Mouse (Mus musculus) yolk sac, embryonic 10.5 days (tissue): ENCODE results near the gene Atp2a1.
"Not testable (repeated sequence)": the region's sequence is repeated elsewhere in the genome, so short reads cannot be mapped to it uniquely, and the experiment has no call there.

Experiments
- DNase-seq: peaks from one replicate; pipeline ENCODE4 v3.0.0-alpha.2; 2017; ENCODE audit warnings: low spot score

Gene Atp2a1

DNA sequence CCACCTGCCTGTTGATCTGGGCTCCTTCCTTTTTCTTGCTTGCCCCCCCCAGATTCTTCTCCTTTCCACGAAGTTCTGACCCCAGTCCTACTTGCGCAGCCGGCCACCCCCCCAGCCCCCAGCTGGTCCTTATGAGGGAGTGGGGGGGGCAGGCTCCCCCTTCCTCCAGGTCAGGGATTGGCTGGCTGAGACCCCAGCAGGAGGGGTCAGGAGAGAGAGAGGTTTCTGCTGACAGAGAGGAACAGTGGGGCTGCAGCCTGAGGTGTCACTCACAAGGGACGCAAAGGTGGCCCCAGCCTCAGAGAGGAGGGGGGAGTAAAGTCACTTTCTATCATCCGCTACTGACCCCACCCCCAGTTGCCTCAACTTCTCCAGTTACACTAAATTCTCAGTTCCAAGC lies at the start of gene Atp2a1:
Atp2a1 (minus strand) TSS at position 105 of the 400 bp plus-strand sequence.
- DNase-seq, result no peak

DNA sequence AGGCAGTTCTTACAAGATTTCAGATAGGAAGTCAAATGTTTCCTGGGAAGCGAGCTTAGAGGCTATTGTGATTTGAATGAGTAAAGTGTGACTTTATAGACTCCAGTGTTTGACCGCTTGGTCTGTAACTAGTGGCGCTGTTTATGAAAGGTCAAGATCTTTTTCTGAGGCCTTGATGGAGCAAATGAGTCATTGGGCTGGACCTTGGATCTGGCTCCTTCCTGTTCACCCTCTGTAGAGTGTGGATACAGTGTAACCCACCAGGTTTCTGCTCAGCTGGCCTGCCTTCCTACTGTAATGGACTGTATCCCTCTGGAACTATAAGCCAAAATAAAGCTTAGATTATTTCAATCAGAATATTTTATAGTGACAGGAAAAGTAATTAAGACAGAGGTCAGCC lies 48.4 kb upstream of the Atp2a1 start:
- no peak for DNase-seq

GRCm38 (mm10) chr7:126507126-126507778 lies 44.3 kb upstream of the Atp2a1 start:
- no peak for DNase-seq

GRCm38 (mm10) chr7:126504913-126505312 lies 42.0 kb upstream of the Atp2a1 start:
- no peak for DNase-seq

DNA sequence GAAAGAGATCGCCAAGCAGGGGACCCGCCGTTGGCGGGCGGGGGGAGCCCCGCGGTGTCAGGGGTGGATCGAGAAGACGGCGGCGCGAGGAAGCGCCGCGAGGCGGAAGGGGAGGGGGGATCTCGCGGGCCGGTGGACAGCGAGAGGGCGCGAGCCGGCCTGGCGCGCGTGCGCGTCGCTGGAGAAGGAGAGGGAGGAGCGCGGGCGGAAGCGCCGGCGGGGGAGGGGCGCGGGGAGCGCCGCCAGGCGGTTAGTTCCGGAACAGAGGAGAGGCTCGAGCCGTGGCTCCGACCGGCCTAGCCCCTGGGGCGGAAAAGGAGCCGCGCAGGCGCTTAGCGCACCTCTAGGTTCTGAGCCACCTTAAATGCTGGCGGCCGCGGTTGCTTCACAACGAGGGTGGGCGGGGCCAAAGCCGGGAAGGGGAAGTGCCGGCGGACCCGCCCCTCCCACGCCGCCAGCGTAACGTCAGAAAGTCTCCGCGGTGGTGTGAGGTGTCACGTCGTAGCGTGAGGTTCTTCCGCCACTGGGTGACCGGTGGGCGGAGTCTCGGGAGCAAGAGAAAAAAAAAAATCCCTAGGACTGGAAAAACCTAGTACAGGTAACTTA lies 40.5 kb upstream of the Atp2a1 start, which contains the start of gene Atxn2l:
Atxn2l (minus strand) TSS at position 165 of the 606 bp plus-strand sequence.
- peak; percentile 99 for DNase-seq

- DNase-seq, result no peak
Observed at GRCm38 (mm10) chr7:126502751-126503150, 39.8 kb upstream of the Atp2a1 start.

- peak; percentile 99 for DNase-seq
Observed at GRCm38 (mm10) chr7:126502023-126502741, 39.3 kb upstream of the Atp2a1 start.

GRCm38 (mm10) chr7:126501684-126502022 lies 38.7 kb upstream of the Atp2a1 start:
- no peak for DNase-seq

- no peak for DNase-seq
Observed at GRCm38 (mm10) chr7:126499416-126499815, 36.5 kb upstream of the Atp2a1 start.

DNA sequence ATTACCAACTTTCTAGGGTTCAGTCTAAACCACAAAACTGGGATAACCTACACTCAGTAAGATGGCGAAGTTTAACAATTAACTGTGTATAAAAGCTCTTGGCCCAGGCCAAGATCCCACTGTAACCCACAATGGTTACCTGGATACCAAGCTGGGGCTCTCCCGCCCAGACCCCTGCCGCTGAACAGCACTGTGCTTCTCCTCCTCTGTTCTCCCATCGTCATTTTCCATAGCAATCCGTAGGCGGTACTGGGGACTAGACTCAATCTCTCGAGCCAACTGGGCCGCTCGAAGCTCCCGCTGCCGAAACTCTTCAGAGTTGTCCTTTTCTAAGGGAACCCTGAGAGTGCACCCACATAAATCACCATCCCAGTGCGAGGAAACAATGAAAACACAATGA lies 35.1 kb upstream of the Atp2a1 start:
- DNase-seq, result no peak

GRCm38 (mm10) chr7:126496475-126496874 lies 33.6 kb upstream of the Atp2a1 start:
- no peak for DNase-seq

DNA sequence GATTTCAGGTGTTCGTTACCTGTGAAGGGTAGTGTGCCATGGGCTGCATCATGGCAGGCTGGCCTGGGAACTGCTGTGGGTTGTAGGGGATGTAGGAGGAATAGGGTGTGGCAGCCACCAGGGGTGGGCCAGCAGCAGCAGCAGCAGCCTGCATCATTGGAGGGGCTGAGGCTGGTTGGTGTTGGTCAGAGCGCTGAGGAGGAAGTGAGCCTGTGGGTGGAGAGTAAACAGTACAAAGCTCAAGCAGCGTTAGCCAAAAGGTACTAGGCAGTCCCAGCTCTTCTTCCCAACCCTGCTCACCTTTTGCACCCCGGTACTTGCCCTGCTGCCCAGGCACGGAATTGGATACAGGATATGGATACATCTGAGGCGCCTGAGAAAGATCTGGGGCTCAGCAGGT lies 31.2 kb upstream of the Atp2a1 start:
- peak; percentile 26 for DNase-seq

DNA sequence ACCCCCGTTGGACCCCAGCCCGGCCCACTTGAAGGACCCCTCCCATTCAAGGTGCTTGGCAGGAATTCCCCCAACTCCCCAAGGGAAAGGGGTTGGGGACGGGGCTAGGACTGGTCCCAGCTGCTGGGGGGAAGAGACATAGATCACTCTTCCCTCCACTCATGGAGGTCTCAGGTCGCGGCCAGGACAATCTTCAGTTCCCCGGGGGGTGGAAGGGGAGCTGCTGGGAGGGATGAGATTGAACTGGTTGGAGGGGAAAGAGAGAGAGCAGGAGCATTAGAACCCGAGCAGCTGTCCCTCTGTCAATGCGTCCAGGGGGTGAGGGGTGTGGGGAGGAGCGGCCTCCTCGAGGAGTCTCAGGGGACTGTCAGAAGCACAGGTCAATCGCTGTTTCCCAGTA lies 29.1 kb upstream of the Atp2a1 start:
- no peak for DNase-seq

DNA sequence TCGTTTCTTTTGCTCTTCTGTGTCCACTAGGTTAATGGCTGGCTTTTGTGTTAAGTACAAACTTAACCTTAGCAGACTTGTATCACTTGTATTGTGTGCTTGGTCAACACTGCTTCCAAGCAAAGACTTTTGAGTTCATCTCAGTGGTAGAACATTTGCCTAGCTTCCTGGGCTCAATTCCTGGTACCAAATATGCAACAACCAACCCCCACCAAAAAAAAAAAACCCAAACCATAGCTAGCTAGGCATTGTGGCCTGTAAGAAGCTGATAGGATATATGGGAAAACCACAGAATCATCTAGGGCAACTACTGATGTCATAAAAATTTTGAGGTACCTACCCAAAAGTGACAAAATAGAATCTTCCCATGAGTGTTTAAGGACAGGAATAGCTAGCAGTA lies 28.1 kb upstream of the Atp2a1 start:
- no peak for DNase-seq

- DNase-seq, result not testable (repeated sequence)
Observed at GRCm38 (mm10) chr7:126487617-126488385, 24.9 kb upstream of the Atp2a1 start.

GRCm38 (mm10) chr7:126487052-126487483 lies 24.2 kb upstream of the Atp2a1 start, which contains the start of gene Tufm:
Gene Tufm, plus strand, starts transcription at chr7:126487361.
- DNase-seq, result peak; percentile 96

DNA sequence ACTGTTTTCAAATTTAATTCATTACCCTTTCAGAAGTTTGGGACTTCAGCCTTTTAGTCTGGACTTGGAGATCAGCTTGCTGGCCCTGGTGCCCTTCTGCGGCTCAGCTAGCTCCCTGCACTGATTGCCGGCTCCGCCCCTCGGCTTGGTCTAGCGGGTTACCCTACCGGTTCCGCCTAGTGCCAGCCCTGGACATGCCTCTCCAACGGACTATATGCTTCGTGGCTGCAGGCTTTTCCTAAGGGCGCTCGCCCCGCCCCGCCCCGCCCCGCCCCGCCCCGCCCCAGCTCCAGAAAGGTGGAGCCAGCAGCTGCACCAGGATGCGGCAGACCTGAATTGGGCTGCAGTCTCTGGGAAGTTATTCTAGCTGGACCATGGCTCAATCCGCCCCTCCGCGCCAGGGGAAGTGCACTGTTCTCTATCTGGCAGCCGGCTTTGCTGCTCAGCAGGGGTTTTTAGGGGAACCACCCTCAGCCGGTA lies 19.5 kb upstream of the Atp2a1 start:
- peak; percentile 93 for DNase-seq

GRCm38 (mm10) chr7:126481699-126482098 lies 18.8 kb upstream of the Atp2a1 start:
- DNase-seq, result no peak

GRCm38 (mm10) chr7:126474993-126475581 lies 12.2 kb upstream of the Atp2a1 start, which contains the start of gene Sh2b1:
Gene Sh2b1, minus strand, starts transcription at chr7:126475424.
- peak; percentile 92 for DNase-seq

DNA sequence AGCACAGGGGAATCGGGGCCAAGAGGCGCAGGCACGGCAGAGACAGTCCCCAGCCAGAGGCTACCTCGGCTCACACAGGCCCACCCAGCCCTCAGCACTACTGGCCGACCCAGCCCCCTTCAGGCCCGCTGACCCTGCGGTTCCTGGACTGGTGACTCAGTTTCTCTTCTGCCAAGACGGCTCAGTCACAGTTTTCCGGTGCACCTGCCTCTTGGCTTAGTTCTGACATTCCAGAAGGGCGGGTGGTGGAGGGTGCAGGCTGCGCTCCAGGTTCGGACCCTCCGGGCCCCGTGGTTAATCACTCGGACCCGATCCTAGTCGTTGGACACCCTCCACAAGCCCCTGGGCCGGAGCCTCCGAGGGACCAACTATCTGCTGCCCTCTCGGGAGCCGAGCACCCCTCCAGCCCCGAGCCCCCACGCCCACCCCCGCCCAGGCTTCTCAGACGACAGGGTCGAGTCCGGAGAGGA lies 11.6 kb upstream of the Atp2a1 start:
- no peak for DNase-seq

- DNase-seq, result no peak
Observed at GRCm38 (mm10) chr7:126473470-126474086, 10.7 kb upstream of the Atp2a1 start.
